Mouse (Mus musculus) small intestine, adult 2 months (tissue): ENCODE results near the gene Crk.

Experiments
- CTCF ChIP-seq: fragments of 200-500 bp; IDR thresholded peaks from 2 replicates; pipeline ENCODE4 v1.5.1; 2012; ENCODE audit warnings: low read depth, mild to moderate bottlenecking, control low read depth, inconsistent platforms, low read length, moderate library complexity, mixed read lengths; ENCODE audit not compliant: insufficient replicate concordance, insufficient read length; ENCODE audit errors: extremely low read depth
- POLR2A ChIP-seq: fragments of 200-500 bp; IDR thresholded peaks from 2 replicates; pipeline ENCODE4 v1.6.1; 2012; ENCODE audit warnings: low read depth, mild to moderate bottlenecking, control low read depth, inconsistent platforms, low read length, moderate library complexity

DNA sequence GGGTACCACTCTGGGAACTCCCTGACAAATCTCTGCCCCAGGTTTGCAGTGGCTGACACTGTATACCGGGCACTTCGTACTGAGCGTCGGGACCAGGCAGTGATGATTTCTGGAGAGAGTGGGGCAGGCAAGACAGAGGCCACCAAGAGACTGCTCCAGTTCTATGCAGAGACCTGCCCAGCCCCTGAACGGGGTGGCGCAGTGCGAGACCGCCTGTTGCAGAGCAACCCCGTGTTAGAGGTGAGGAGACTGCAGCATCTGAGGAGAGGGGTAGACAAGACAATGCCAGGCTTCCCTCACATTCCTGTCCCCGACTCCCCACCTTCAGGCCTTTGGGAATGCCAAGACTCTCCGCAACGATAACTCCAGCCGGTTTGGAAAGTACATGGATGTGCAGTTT is 20.7 kb upstream of the Crk start:
- TF ChIP-seq CTCF: no peak
- no peak for TF ChIP-seq POLR2A
